Mouse (Mus musculus) embryonic fibroblast, embryonic 13.5 days (primary cell): ENCODE data around the gene Fam76b. TPM values are rescaled to one million over a fixed set of nuclear protein-coding genes. Genes with fewer than 3 reads are reported as not detected.

ENCODE experiments used
- H3K27ac ChIP-seq: 2 replicates; pipeline ENCODE4 v1.5.1; 2012; ENCODE audit warnings: low read length, control low read depth, inconsistent platforms; ENCODE audit not compliant: insufficient read depth
- H3K4me1 ChIP-seq: 2 replicates; pipeline ENCODE4 v1.6.1; 2011; ENCODE audit warnings: low read length; ENCODE audit not compliant: control insufficient read depth, insufficient read depth
- H3K4me3 ChIP-seq: 2 replicates; pipeline ENCODE4 v1.5.1; 2011; ENCODE audit warnings: mild to moderate bottlenecking, control low read depth, low read length; ENCODE audit not compliant: insufficient read depth
- CTCF ChIP-seq: IDR thresholded peaks from 2 replicates; pipeline ENCODE4 v1.5.1; 2011; ENCODE audit warnings: mild to moderate bottlenecking, control low read depth, low read length, moderate library complexity, borderline replicate concordance; ENCODE audit not compliant: insufficient read depth
- POLR2A ChIP-seq: IDR thresholded peaks from 2 replicates; pipeline ENCODE4 v1.6.1; 2011; ENCODE audit warnings: low read depth, mild to moderate bottlenecking, control low read depth, low read length, moderate library complexity
- polyA plus RNA-seq: library from polyadenylated mRNA; stranded (reverse); fragments of >200 nt; gene quantifications from 2 replicates; pipeline ENCODE4 v1.2.4, GENCODE M21; 2011; ENCODE audit warnings: low read depth; ENCODE audit not compliant: missing spikeins, insufficient read length

The Fam76b gene
- polyA plus RNA-seq, 1 experiment, result 30.3 TPM

DNA sequence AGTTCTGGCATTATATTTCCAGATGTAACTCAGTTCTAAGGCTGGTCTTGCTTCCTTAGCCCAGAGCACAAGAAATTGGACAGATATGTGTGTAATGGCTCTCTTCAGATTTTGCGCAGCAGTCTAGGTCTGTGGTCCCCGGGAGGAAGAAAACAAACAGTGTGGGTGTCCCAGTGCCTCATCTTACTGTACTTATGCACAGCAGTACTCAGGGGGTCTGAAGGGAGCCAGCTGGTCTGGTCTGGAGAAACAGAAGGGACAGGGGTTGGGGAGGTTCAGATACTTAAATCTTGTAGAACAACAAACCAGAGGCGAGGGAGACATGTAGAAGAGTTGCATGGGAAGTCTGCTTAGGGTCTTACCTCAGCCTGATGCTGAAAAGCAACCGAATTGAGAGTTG, 29.3 kb downstream of the Fam76b start:
- no peak for TF ChIP-seq CTCF
- TF ChIP-seq POLR2A, result no peak
- no peaks in the 10 kb centered on the region for H3K4me1 ChIP-seq
- no peak overlapping the region for H3K27ac ChIP-seq
- H3K4me3 ChIP-seq, result no peak overlapping the region

- TF ChIP-seq CTCF, result no peak
- TF ChIP-seq POLR2A, result no peak
- Histone ChIP-seq H3K4me1 (no peaks in the 10 kb centered on the region), H3K4me3 (no peak overlapping the region)
These were observed 40.1 kb downstream of the Fam76b start for GRCm38 (mm10) chr9:13867646-13868045.

DNA sequence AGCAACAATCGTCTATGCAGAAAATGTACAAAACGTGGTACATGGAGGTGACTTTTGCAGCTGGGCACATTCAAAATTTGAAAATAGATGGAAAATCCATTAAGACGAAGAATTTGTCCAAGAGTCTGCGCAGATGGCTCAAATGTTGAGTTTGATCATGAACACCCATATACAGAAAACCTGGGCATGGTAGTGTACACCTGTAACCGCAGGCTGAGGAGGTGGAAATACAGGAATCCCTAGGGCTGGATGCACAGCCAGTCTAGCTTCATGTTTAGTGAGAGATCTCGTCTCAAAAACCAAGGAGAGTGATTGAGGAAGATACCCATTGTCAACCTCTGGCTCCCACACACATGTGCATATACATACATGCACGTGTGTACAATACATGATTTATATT, 44.1 kb downstream of the Fam76b start:
- peaks cover 6% of the 10 kb centered on the region; the same call in 1 of the 2 replicates for H3K4me1 ChIP-seq
- H3K4me3 ChIP-seq, result no peak overlapping the region
- TF ChIP-seq CTCF (no peak), POLR2A (no peak)
- no peak overlapping the region for H3K27ac ChIP-seq

More at GRCm38 (mm10) chr9:13867646-13868045, 40.1 kb downstream of the Fam76b start:
- H3K27ac ChIP-seq, result no peak overlapping the region

DNA sequence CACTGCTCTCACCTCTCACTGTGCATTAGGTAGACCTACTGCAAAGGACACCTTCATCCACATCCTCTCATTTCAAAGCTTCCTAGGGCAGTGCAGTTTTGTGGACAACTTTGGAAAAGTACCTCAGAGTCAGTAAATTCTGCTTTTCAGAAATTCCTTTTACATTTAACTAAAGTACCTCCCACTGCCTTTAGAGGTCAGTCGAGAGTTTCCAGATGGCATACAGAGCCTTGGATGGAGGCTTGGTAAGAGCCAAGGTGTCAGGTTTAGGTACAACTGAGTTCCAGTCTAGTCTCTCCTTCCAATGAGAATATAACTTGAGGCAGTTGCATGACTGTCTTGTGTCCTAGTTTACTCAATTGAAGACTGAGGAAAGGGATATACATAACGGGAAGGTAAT, 46.8 kb downstream of the Fam76b start:
- TF ChIP-seq CTCF (no peak), POLR2A (no peak)
- no peak overlapping the region for H3K4me3 ChIP-seq
- H3K27ac ChIP-seq, result no peak overlapping the region
- H3K4me1 ChIP-seq, result peaks cover 6% of the 10 kb centered on the region; the same call in 1 of the 2 replicates

DNA sequence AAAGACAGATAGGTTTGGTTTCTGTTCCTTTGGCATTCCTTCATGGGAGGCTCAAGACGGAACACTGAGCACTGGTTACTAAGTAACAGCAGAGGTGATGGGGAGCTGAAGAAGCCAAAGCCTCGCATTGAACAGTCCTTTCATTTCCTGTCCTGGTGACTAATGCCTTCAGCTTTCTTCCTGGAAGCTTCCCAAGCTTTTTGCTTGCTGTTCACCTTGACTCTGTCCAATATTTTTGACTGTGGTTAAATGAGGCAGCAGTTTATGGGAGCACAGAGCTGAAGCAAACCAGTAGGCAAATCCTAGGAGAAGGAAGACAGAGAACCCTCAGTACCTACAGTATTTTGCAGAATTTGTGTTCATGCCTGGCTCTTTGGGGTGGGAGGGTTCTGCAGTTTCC, 47.8 kb downstream of the Fam76b start:
- no peak for TF ChIP-seq CTCF
- TF ChIP-seq POLR2A, result no peak
- Histone ChIP-seq H3K4me3 (no peak overlapping the region), H3K4me1 (peaks cover 6% of the 10 kb centered on the region; the same call in 1 of the 2 replicates), H3K27ac (peak overlapping the region; percentile 5; the same call in 1 of the 2 replicates)

- peaks cover 2% of the 10 kb centered on the region; the same call in 1 of the 2 replicates for H3K4me1 ChIP-seq
- no peak overlapping the region for H3K4me3 ChIP-seq
- TF ChIP-seq POLR2A (no peak), CTCF (no peak)
- H3K27ac ChIP-seq, result no peak overlapping the region
These were observed 53.2 kb downstream of the Fam76b start for GRCm38 (mm10) chr9:13880761-13881160.

GRCm38 (mm10) chr9:13882478-13882877, 55.0 kb downstream of the Fam76b start:
- H3K27ac ChIP-seq, result no peak overlapping the region
- H3K4me3 ChIP-seq, result no peak overlapping the region
- no peaks in the 10 kb centered on the region for H3K4me1 ChIP-seq
- TF ChIP-seq CTCF (no peak), POLR2A (no peak)

GRCm38 (mm10) chr9:13888981-13889380, 61.5 kb downstream of the Fam76b start:
- Histone ChIP-seq H3K27ac (no peak overlapping the region), H3K4me1 (peaks cover 4% of the 10 kb centered on the region; the same call in 1 of the 2 replicates), H3K4me3 (no peak overlapping the region)
- TF ChIP-seq POLR2A (no peak), CTCF (no peak)

DNA sequence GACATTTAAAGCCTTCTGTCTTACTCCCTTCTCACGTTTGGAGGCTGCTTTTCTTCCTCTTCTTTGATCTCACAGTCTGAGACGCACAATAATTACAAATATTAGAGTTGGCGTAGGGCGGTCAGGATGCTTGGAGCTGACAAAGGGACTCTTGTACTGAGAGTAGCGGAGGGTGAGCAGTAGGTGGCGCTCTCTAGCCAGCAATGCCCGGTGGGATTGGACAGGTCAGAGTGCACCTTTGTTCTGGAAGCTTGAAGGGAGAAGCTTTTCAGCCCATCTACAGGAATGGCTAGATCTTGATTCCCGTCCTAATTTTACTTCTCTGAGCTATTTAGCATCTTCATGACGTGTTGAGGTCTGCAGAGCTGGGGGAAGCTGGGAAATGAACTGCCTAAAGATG, 62.1 kb downstream of the Fam76b start:
- TF ChIP-seq CTCF (peak; percentile 93), POLR2A (no peak)
- Histone ChIP-seq H3K4me3 (no peak overlapping the region), H3K4me1 (peaks cover 10% of the 10 kb centered on the region), H3K27ac (no peak overlapping the region)

- TF ChIP-seq CTCF (no peak), POLR2A (no peak)
- no peak overlapping the region for H3K4me3 ChIP-seq
- peaks cover 15% of the 10 kb centered on the region for H3K4me1 ChIP-seq
- no peak overlapping the region for H3K27ac ChIP-seq
These were observed 62.7 kb downstream of the Fam76b start for GRCm38 (mm10) chr9:13890171-13890570.

DNA sequence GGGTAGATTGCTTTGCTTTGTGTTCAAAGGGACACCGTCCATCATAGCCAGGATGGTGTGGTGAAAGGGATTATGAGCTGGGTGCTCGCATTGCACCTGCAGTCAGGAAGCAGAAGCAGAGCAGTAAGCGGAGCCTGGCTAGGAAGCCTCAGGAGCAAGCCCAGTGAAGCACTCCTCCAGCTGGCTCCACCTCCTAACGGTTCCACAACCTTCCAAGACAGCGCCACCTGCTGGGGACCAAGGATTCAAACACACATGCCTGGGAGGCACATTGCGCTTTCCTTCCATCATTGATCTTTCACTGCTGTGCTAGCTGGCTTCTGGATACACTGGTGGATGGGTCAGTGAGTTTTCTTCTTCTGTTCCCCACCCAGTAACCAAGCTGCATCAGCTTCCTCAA, 64.4 kb downstream of the Fam76b start:
- Histone ChIP-seq H3K27ac (no peak overlapping the region), H3K4me1 (peaks cover 20% of the 10 kb centered on the region), H3K4me3 (no peak overlapping the region)
- no peak for TF ChIP-seq CTCF
- TF ChIP-seq POLR2A, result no peak
